Mouse (Mus musculus): ENCODE results near the gene Olfml3. TPM values are rescaled to one million over a fixed set of nuclear protein-coding genes. Genes with fewer than 3 reads are reported as not detected.

The Olfml3 gene
- polyA plus RNA-seq, 1 experiment from 2014 or later: 27.7 TPM

DNA sequence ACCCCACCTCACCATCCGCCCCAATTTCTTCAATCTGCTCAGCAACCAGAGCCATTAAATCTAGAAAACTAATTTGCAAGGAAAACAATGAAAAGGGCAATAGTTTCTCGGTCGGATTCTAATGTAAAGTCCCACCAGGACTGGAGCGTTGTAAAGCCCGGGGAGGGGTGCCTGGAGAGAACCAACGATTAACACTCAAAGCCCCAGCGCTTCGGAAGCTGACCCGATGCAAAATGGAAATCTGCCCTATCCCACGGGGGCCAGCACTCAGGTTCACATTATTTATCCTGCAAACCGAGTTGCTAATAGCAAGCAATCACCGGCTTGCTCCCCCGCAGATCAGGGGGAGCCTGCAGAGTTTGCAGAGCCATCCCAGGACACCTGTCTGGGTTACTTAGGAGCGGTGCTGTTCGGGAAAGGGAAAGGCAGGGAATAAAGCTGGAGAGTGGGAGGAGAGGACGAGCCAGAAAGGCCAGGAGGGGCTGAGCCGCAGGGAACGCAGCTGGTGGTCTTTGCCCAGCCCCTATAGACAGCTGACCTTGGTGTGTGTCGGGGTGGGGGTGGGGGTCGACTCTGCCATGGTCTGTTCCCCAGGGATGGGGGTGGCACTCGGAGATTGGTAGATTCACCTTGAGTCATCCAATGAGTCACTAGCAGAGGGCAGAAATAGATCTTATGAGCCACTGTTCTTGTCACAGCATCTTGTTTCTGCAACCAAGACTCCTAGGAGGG is 54.4 kb downstream of the Olfml3 start:
- Histone ChIP-seq H3K4me3 (ENCODE audit: low read depth, low read length) (no peak overlapping the region), H3K9ac (ENCODE audit: low read length) (no peak overlapping the region), H3K27ac (replicated peaks; ENCODE audit: low read depth, low read length) (no peak overlapping the region), H3K36me3 (ENCODE audit: control insufficient read depth, insufficient read depth, low read length) (no peaks in the 10 kb centered on the region), H3K27me3 (ENCODE audit: control insufficient read depth, insufficient read depth, low read length) (no peaks in the 10 kb centered on the region), H3K4me1 (ENCODE audit: control insufficient read depth, insufficient read depth, low read length) (peaks cover 8% of the 10 kb centered on the region), H3K4me2 (ENCODE audit: low read depth, severe bottlenecking) (peak overlapping the region; percentile 27; the same call in 1 of the 2 replicates), H3K9me3 (ENCODE audit: control insufficient read depth, low read length) (no peaks in the 10 kb centered on the region)
- DNase-seq (ENCODE audit: low spot score): peak; percentile 26
- 3% methylated on average over 21 of the region's 21 CpGs for WGBS
- ATAC-seq (ENCODE audit: insufficient number of reproducible peaks, low FRiP score, low TSS enrichment, low read depth): no peak

GRCm38 (mm10) chr3:103682473-103682872 is 55.3 kb downstream of the Olfml3 start:
- Histone ChIP-seq H3K4me3 (ENCODE audit: low read depth, low read length) (no peak overlapping the region), H3K4me2 (ENCODE audit: low read depth, severe bottlenecking) (no peak overlapping the region), H3K4me1 (ENCODE audit: control insufficient read depth, insufficient read depth, low read length) (peaks cover 8% of the 10 kb centered on the region), H3K27me3 (ENCODE audit: control insufficient read depth, insufficient read depth, low read length) (no peaks in the 10 kb centered on the region), H3K27ac (replicated peaks; ENCODE audit: low read depth, low read length) (no peak overlapping the region), H3K36me3 (ENCODE audit: control insufficient read depth, insufficient read depth, low read length) (no peaks in the 10 kb centered on the region), H3K9ac (ENCODE audit: low read length) (no peak overlapping the region), H3K9me3 (ENCODE audit: control insufficient read depth, low read length) (no peaks in the 10 kb centered on the region)
- no peak for DNase-seq (ENCODE audit: low spot score)
- WGBS: 41% methylated on average over 4 of the region's 4 CpGs
- no peak for ATAC-seq (ENCODE audit: insufficient number of reproducible peaks, low FRiP score, low TSS enrichment, low read depth)

GRCm38 (mm10) chr3:103678811-103679210 is 59.0 kb downstream of the Olfml3 start:
- 50% methylated on average over 6 of the region's 6 CpGs for WGBS
- no peak overlapping the region for H3K9ac ChIP-seq (ENCODE audit: low read length)
- H3K4me2 ChIP-seq (ENCODE audit: low read depth, severe bottlenecking): no peak overlapping the region
- peaks cover 7% of the 10 kb centered on the region for H3K4me1 ChIP-seq (ENCODE audit: control insufficient read depth, insufficient read depth, low read length)
- ATAC-seq (ENCODE audit: insufficient number of reproducible peaks, low FRiP score, low TSS enrichment, low read depth) (no peak), DNase-seq (ENCODE audit: low spot score) (no peak)
- H3K27ac ChIP-seq (replicated peaks; ENCODE audit: low read depth, low read length): no peak overlapping the region
- H3K9me3 ChIP-seq (ENCODE audit: control insufficient read depth, low read length): no peaks in the 10 kb centered on the region
- H3K36me3 ChIP-seq (ENCODE audit: control insufficient read depth, insufficient read depth, low read length): no peaks in the 10 kb centered on the region
- no peak overlapping the region for H3K4me3 ChIP-seq (ENCODE audit: low read depth, low read length)
- no peaks in the 10 kb centered on the region for H3K27me3 ChIP-seq (ENCODE audit: control insufficient read depth, insufficient read depth, low read length)

GRCm38 (mm10) chr3:103672716-103673115 is 65.1 kb downstream of the Olfml3 start:
- Histone ChIP-seq H3K9me3 (ENCODE audit: control insufficient read depth, low read length) (no peaks in the 10 kb centered on the region), H3K9ac (ENCODE audit: low read length) (no peak overlapping the region), H3K4me2 (ENCODE audit: low read depth, severe bottlenecking) (no peak overlapping the region), H3K4me3 (ENCODE audit: low read depth, low read length) (no peak overlapping the region), H3K36me3 (ENCODE audit: control insufficient read depth, insufficient read depth, low read length) (no peaks in the 10 kb centered on the region), H3K4me1 (ENCODE audit: control insufficient read depth, insufficient read depth, low read length) (no peaks in the 10 kb centered on the region), H3K27me3 (ENCODE audit: control insufficient read depth, insufficient read depth, low read length) (no peaks in the 10 kb centered on the region), H3K27ac (replicated peaks; ENCODE audit: low read depth, low read length) (no peak overlapping the region)
- 64% methylated on average over 7 of the region's 7 CpGs for WGBS
- no peak for ATAC-seq (ENCODE audit: insufficient number of reproducible peaks, low FRiP score, low TSS enrichment, low read depth)
- DNase-seq (ENCODE audit: low spot score): no peak

Other genes starting within 250 kb of the Olfml3 start
- gene Syt6, start 162.8 kb downstream of the Olfml3 start, polyA plus RNA-seq (2014; fragmentation: Nextera tagmentation; extraction: Ambion mirVana): 0.21 and 0.31 TPM in 2 replicates
- 0.08 TPM in 1 of 2 replicates, not detected in the other for gene Atg4a-ps, start 91.9 kb downstream of the Olfml3 start, polyA plus RNA-seq (2014; fragmentation: Nextera tagmentation; extraction: Ambion mirVana)
- not detected in 2 replicates for gene Gm10964, start 1.4 kb upstream of the Olfml3 start, polyA plus RNA-seq (2014; fragmentation: Nextera tagmentation; extraction: Ambion mirVana)
- gene Hipk1, start 53.6 kb upstream of the Olfml3 start, polyA plus RNA-seq (2014; fragmentation: Nextera tagmentation; extraction: Ambion mirVana): 13.0 and 13.4 TPM in 2 replicates
- gene Dclre1b, start 71.4 kb upstream of the Olfml3 start, polyA plus RNA-seq (2014; fragmentation: Nextera tagmentation; extraction: Ambion mirVana): 39.7 and 40.2 TPM in 2 replicates
- 22.8 and 25.5 TPM in 2 replicates for gene Ap4b1, start 71.5 kb upstream of the Olfml3 start, polyA plus RNA-seq (2014; fragmentation: Nextera tagmentation; extraction: Ambion mirVana)
- gene Gm43064, start 71.6 kb upstream of the Olfml3 start, polyA plus RNA-seq (2014; fragmentation: Nextera tagmentation; extraction: Ambion mirVana): 0.08 TPM in 1 of 2 replicates, not detected in the other
- gene Bcl2l15, start 94.6 kb upstream of the Olfml3 start, polyA plus RNA-seq (2014; fragmentation: Nextera tagmentation; extraction: Ambion mirVana): 0.35 TPM in 1 of 2 replicates, not detected in the other
- 0.17 and 0.35 TPM in 2 replicates for gene Ptpn22, start 121.8 kb upstream of the Olfml3 start, polyA plus RNA-seq (2014; fragmentation: Nextera tagmentation; extraction: Ambion mirVana)
- gene Rsbn1, start 176.1 kb upstream of the Olfml3 start, polyA plus RNA-seq (2014; fragmentation: Nextera tagmentation; extraction: Ambion mirVana): 19.8 and 19.9 TPM in 2 replicates
- 42.2 and 46.1 TPM in 2 replicates for gene Phtf1, start 230.1 kb upstream of the Olfml3 start, polyA plus RNA-seq (2014; fragmentation: Nextera tagmentation; extraction: Ambion mirVana)

All from limb, embryonic 11.5 days (tissue).